Mouse (Mus musculus): ENCODE measurements around the gene Pla1a.

- no peak for TF ChIP-seq CTCF (IDR thresholded peaks at IDR 0.05; ENCODE audit: control insufficient read depth, insufficient read depth, low read length)
- no peak for TF ChIP-seq POLR2A (IDR thresholded peaks at IDR 0.05; ENCODE audit: borderline replicate concordance, control insufficient read depth, low read depth, low read length)
These were observed 59.0 kb downstream of the Pla1a start for GRCm38 (mm10) chr16:38373941-38374340.
